Mouse (Mus musculus) CH12.LX (cell line): ENCODE measurements at regions not wholly inside any gene's neighbourhood (a gene's known extent, or its start where the extent isn't known, plus 50 kb on each side); places are given as distances from the start of the nearest gene placed in this dataset.
A peak's percentile ranks its signal among the peaks of the same experiment; 100 is the strongest.

Experiments used
- DNase-seq: peaks from one replicate; pipeline ENCODE4 v3.0.0-alpha.2; 2013; ENCODE audit errors: extremely low read depth
- H3K27ac ChIP-seq: 2 replicates; pipeline ENCODE4 v1.5.1; 2012; ENCODE audit warnings: low read depth, mild to moderate bottlenecking, control low read depth, moderate library complexity; ENCODE audit not compliant: insufficient read depth
- H3K27me3 ChIP-seq: replicated peaks from 2 replicates; pipeline ENCODE3; 2012; ENCODE audit warnings: inconsistent platforms
- H3K36me3 ChIP-seq, 2 experiments: replicated peaks in 1 of 2; 2 replicates each; pipeline versions ENCODE3 to v1.6.1; 2012; ENCODE audit warnings: inconsistent platforms in 1 of 2, low read length in 1 of 2, mild to moderate bottlenecking in 1 of 2, mixed read lengths in 1 of 2, moderate library complexity in 1 of 2; ENCODE audit not compliant: control insufficient read depth in 1 of 2, insufficient read depth in 1 of 2
- H3K4me1 ChIP-seq, 2 experiments: 2 replicates each; pipeline ENCODE4 v1.6.1; 2012; ENCODE audit warnings: inconsistent platforms in 1 of 2, moderate library complexity in 1 of 2; ENCODE audit not compliant: insufficient read depth in 2 of 2, control insufficient read depth in 1 of 2
- H3K4me2 ChIP-seq: 2 replicates; pipeline ENCODE4 v1.6.1; 2012; ENCODE audit warnings: low read depth, mild to moderate bottlenecking, control low read depth; ENCODE audit not compliant: poor library complexity, insufficient read depth, severe bottlenecking
- H3K4me3 ChIP-seq, 3 experiments: fragments of 150-350 bp in 1 of 3; sonication (generic) in 1 of 3; replicated peaks in 1 of 3; 2 replicates each; pipeline versions ENCODE3 to v1.5.1; 2011 to 2012; ENCODE audit warnings: low read depth in 2 of 3, low read length in 2 of 3, mild to moderate bottlenecking in 2 of 3, moderate library complexity in 2 of 3, control low read depth in 1 of 3, improper control_type of control experiment in 1 of 3, inconsistent platforms in 1 of 3, mixed read lengths in 1 of 3; ENCODE audit not compliant: poor library complexity in 1 of 3
- H3K79me2 ChIP-seq: replicated peaks from 2 replicates; pipeline ENCODE4 v1.6.1; 2012; ENCODE audit warnings: mild to moderate bottlenecking, moderate library complexity; ENCODE audit not compliant: control insufficient read depth, poor library complexity, insufficient read depth, severe bottlenecking; ENCODE audit errors: extremely low read depth
- H3K9ac ChIP-seq: 2 replicates; pipeline ENCODE4 v1.6.1; 2012; ENCODE audit warnings: low read depth, mild to moderate bottlenecking, control low read depth, moderate library complexity; ENCODE audit not compliant: insufficient read depth
- H3K9me3 ChIP-seq: replicated peaks from 2 replicates; pipeline ENCODE3; 2012; ENCODE audit warnings: low read length, inconsistent platforms, mixed read lengths
- CHD1 ChIP-seq: IDR thresholded peaks from 2 replicates; pipeline ENCODE4 v1.6.1; 2012; ENCODE audit warnings: low read depth, low read length, improper control_type of control experiment, inconsistent platforms
- CHD2 ChIP-seq: IDR thresholded peaks from 2 replicates; pipeline ENCODE4 v1.6.1; 2011; ENCODE audit warnings: low read length, improper control_type of control experiment
- CTCF ChIP-seq, 2 experiments: IDR thresholded peaks in 1 of 2; conservative IDR thresholded peaks in 1 of 2; 2 replicates each; pipeline ENCODE4 v1.5.1; 2011 to 2012; ENCODE audit warnings: low read depth in 2 of 2, low read length in 2 of 2, improper control_type of control experiment in 1 of 2, inconsistent platforms in 1 of 2, mild to moderate bottlenecking in 1 of 2, moderate library complexity in 1 of 2
- E2F4 ChIP-seq: IDR thresholded peaks from 2 replicates; pipeline ENCODE4 v1.6.1; 2011; ENCODE audit warnings: low read depth, low read length, improper control_type of control experiment; ENCODE audit not compliant: insufficient replicate concordance
- ELF1 ChIP-seq: IDR thresholded peaks from 2 replicates; pipeline ENCODE4 v1.6.1; 2014; ENCODE audit warnings: low read depth, mild to moderate bottlenecking, inconsistent platforms, low read length, improper control_type of control experiment
- EP300 ChIP-seq: IDR thresholded peaks from 2 replicates; pipeline ENCODE4 v1.6.1; 2011; ENCODE audit warnings: low read length, improper control_type of control experiment
- ETS1 ChIP-seq: conservative IDR thresholded peaks from 2 replicates; pipeline ENCODE4 v1.6.1; 2012; ENCODE audit warnings: low read depth, mild to moderate bottlenecking, inconsistent platforms, low read length, improper control_type of control experiment, moderate library complexity
- IRF4 ChIP-seq: IDR thresholded peaks from 2 replicates; pipeline ENCODE4 v1.6.1; 2014; ENCODE audit warnings: low read depth, mild to moderate bottlenecking, inconsistent platforms, low read length, improper control_type of control experiment
- JUN ChIP-seq: IDR thresholded peaks from 2 replicates; pipeline ENCODE4 v1.6.1; 2011; ENCODE audit warnings: low read depth, mild to moderate bottlenecking, low read length, improper control_type of control experiment, moderate library complexity; ENCODE audit not compliant: insufficient read depth
- KAT2A ChIP-seq: IDR thresholded peaks from 2 replicates; pipeline ENCODE4 v1.6.1; 2012; ENCODE audit warnings: low read length, improper control_type of control experiment, inconsistent platforms; ENCODE audit not compliant: insufficient replicate concordance
- MAFK ChIP-seq: IDR thresholded peaks from 2 replicates; pipeline ENCODE4 v1.6.1; 2011; ENCODE audit warnings: low read length, improper control_type of control experiment; ENCODE audit not compliant: insufficient replicate concordance
- MYC ChIP-seq: IDR thresholded peaks from 2 replicates; pipeline ENCODE4 v1.6.1; 2011; ENCODE audit warnings: low read depth, mild to moderate bottlenecking, improper control_type of control experiment, low read length
- NRF1 ChIP-seq: IDR thresholded peaks from 2 replicates; pipeline ENCODE4 v1.6.1; 2014; ENCODE audit warnings: low read depth, mild to moderate bottlenecking, inconsistent platforms, low read length, improper control_type of control experiment, moderate library complexity
- PAX5 ChIP-seq: IDR thresholded peaks from 2 replicates; pipeline ENCODE4 v1.6.1; 2012; ENCODE audit warnings: low read length, inconsistent platforms, mixed read lengths
- POLR2A ChIP-seq: IDR thresholded peaks from 2 replicates; pipeline ENCODE4 v1.6.1; 2011; ENCODE audit warnings: low read depth, mild to moderate bottlenecking, improper control_type of control experiment, low read length
- POLR2AphosphoS2 ChIP-seq: IDR thresholded peaks from 2 replicates; pipeline ENCODE4 v1.6.1; 2011; ENCODE audit warnings: low read depth, low read length, improper control_type of control experiment
- RAD21 ChIP-seq: IDR thresholded peaks from 2 replicates; pipeline ENCODE4 v1.6.1; 2011; ENCODE audit warnings: low read depth, mild to moderate bottlenecking, low read length, improper control_type of control experiment, moderate library complexity
- SIN3A ChIP-seq: IDR thresholded peaks from 2 replicates; pipeline ENCODE4 v1.6.1; 2012; ENCODE audit warnings: low read length, improper control_type of control experiment, inconsistent platforms
- SMC3 ChIP-seq: IDR thresholded peaks from 2 replicates; pipeline ENCODE4 v1.6.1; 2011; ENCODE audit warnings: low read depth, low read length, improper control_type of control experiment
- TBP ChIP-seq: conservative IDR thresholded peaks from 2 replicates; pipeline ENCODE4 v1.6.1; 2011; ENCODE audit warnings: low read depth, low read length, improper control_type of control experiment
- TCF12 ChIP-seq: IDR thresholded peaks from 2 replicates; pipeline ENCODE4 v1.6.1; 2014; ENCODE audit warnings: low read depth, mild to moderate bottlenecking, inconsistent platforms, low read length, improper control_type of control experiment
- UBTF ChIP-seq: IDR thresholded peaks from 2 replicates; pipeline ENCODE4 v1.6.1; 2012; ENCODE audit warnings: low read depth, mild to moderate bottlenecking, inconsistent platforms, low read length, improper control_type of control experiment, moderate library complexity
- ZC3H11A ChIP-seq: IDR thresholded peaks from 2 replicates; pipeline ENCODE4 v1.6.1; 2012; ENCODE audit warnings: low read depth, mild to moderate bottlenecking, inconsistent platforms, low read length, improper control_type of control experiment
- ZMIZ1 ChIP-seq: IDR thresholded peaks from 2 replicates; pipeline ENCODE4 v1.6.1; 2012; ENCODE audit warnings: low read depth, mild to moderate bottlenecking, inconsistent platforms, low read length, improper control_type of control experiment
- ZNF384 ChIP-seq: IDR thresholded peaks from 2 replicates; pipeline ENCODE4 v1.6.1; 2012; ENCODE audit warnings: low read depth, low read length, improper control_type of control experiment, inconsistent platforms
- dilution Hi-C: fragments of 300-500 bp; cut with MboI; formaldehyde crosslinking; loops from 2 replicates; pipeline ENCODE4 v1.14.3; 2020; ENCODE audit warnings: low sequenced_read_pairs; ENCODE audit not compliant: extremely low pct_unique_long_range_greater_than_20kb, extremely low pct_ligation_motif_present
- in situ Hi-C: fragments of 300-500 bp; cut with MboI; formaldehyde crosslinking; loops from 3 replicates; pipeline ENCODE4 v1.14.3; 2019; ENCODE audit warnings: low sequenced_read_pairs, low pct_ligation_motif_present, low pct_unique_long_range_greater_than_20kb, mixed read lengths

- no peaks in the 10 kb centered on the region for H3K79me2 ChIP-seq
- H3K4me2 ChIP-seq = no peak overlapping the region
- no peak for DNase-seq
- H3K9me3 ChIP-seq = no peaks in the 10 kb centered on the region
- no peak for TF ChIP-seq MAFK
- TF ChIP-seq, all 38 proteins: peak for 0
- H3K27me3 ChIP-seq = no peaks in the 10 kb centered on the region
- H3K9ac ChIP-seq = no peak overlapping the region
- H3K4me1 ChIP-seq = no peaks in the 10 kb centered on the region
- H3K4me3 ChIP-seq = no peak overlapping the region
- in situ Hi-C loops (no loop called here), dilution Hi-C loops (no loop called here)
- H3K27ac ChIP-seq = no peak overlapping the region
- H3K36me3 ChIP-seq = no peaks in the 10 kb centered on the region
Measured at GRCm38 (mm10) chr2:53276435-53276834, 84.9 kb downstream of the Arl6ip6 start.

DNA sequence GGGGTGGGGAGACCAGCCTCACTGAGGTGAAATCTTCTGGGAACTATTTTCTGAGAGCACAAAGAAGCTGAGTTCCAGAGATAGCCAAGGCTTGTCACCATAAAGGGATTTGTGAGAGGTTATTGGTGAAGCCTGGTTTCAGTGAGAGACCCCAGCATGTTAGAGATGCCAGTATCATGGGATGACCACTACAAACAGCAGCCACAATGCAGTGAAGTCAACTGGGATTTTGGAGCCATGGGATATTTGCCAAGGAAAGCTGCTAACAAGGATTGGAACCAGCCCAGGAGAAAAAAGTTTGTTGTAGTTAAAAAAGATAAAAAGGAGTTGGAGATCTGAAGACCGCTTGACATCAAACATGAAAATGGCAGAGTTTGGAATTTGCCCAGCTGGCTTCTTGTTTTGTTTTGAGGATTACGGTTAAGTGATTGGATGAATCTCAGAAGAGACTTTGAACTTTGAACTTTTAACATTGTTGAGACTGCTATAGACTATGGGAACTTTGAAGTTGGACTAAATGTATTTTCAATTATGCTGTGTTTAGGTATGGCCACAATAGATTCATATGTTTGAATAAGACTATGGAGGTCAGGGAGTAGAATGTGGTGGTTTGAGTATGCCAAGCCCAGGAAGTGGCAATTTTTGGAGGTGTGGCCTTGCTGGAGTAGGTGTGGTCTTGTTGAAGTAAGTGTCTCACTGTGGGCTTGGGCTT, 110.3 kb downstream of the Arl6ip6 start:
- H3K9me3 ChIP-seq = no peaks in the 10 kb centered on the region
- dilution Hi-C loops = no loop called here
- no peaks in the 10 kb centered on the region for H3K27me3 ChIP-seq
- in situ Hi-C loops = no loop called here
- H3K27ac ChIP-seq = no peak overlapping the region
- no peak for DNase-seq
- no peaks in the 10 kb centered on the region for H3K36me3 ChIP-seq
- H3K9ac ChIP-seq = no peak overlapping the region
- no peaks in the 10 kb centered on the region for H3K79me2 ChIP-seq
- H3K4me1 ChIP-seq = no peaks in the 10 kb centered on the region
- no peak overlapping the region for H3K4me3 ChIP-seq
- no peak overlapping the region for H3K4me2 ChIP-seq
- TF ChIP-seq POLR2A (no peak), CTCF (conservative IDR thresholded peaks at IDR 0.05 in 1 of 2, IDR thresholded peaks at IDR 0.05 in 1 of 2; ENCODE audit: low read depth in 2 of 2, low read length in 2 of 2) (no peak), IRF4 (no peak), CHD2 (no peak), MYC (no peak), E2F4 (no peak), ZNF384 (no peak), SMC3 (no peak), KAT2A (no peak)

DNA sequence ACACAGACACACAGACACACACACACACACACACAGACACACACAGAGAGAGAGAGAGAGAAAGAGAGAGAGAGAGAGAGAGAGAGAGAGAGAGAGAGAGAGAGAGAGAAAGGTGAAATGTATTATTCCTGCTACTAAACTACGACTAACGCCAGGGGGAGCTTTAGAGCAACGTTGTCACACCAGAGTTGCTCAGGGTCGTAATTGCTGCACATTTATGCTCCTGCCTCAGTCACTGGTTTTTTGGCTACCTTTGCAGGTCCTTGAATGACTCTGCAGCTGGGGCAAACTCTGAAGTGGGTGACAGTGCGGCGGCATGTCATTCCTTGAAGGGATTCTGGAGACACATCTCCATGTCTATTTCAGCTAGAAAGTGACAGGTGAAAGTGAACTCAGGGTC, 139.2 kb downstream of the Arl6ip6 start:
- H3K4me2 ChIP-seq = no peak overlapping the region
- H3K27me3 ChIP-seq = no peaks in the 10 kb centered on the region
- no peaks in the 10 kb centered on the region; a peak in 1 of 4 replicates for H3K4me1 ChIP-seq
- no peaks in the 10 kb centered on the region for H3K36me3 ChIP-seq
- peak; percentile 41 for DNase-seq
- in situ Hi-C loops = loop anchor here (25.0 kb wide), 1 partner anchor 782 kb away; no protein-coding TSS in a partner anchor
- H3K79me2 ChIP-seq = no peaks in the 10 kb centered on the region
- no peak overlapping the region for H3K9ac ChIP-seq
- H3K27ac ChIP-seq = no peak overlapping the region
- H3K4me3 ChIP-seq = no peak overlapping the region
- no peaks in the 10 kb centered on the region for H3K9me3 ChIP-seq
- dilution Hi-C loops = no loop called here
- no peak for TF ChIP-seq TCF12
- TF ChIP-seq JUN = no peak
- no peak for TF ChIP-seq EP300
- TF ChIP-seq MYC = no peak
- TF ChIP-seq CTCF (conservative IDR thresholded peaks at IDR 0.05 in 1 of 2, IDR thresholded peaks at IDR 0.05 in 1 of 2; ENCODE audit: low read depth in 2 of 2, low read length in 2 of 2) = peak; percentile 26 to 54; a peak in 3 of 4 replicates
- no peak for TF ChIP-seq UBTF
- no peak for TF ChIP-seq POLR2A
- TF ChIP-seq ELF1 = no peak
- TF ChIP-seq ZC3H11A = no peak
- no peak for TF ChIP-seq IRF4
- TF ChIP-seq POLR2AphosphoS2 = no peak
- no peak for TF ChIP-seq NRF1
- no peak for TF ChIP-seq CHD1
- peak; percentile 50 for TF ChIP-seq SMC3
- no peak for TF ChIP-seq PAX5
- TF ChIP-seq TBP = no peak
- TF ChIP-seq SIN3A = no peak
- no peak for TF ChIP-seq KAT2A
- no peak for TF ChIP-seq ETS1
- no peak for TF ChIP-seq ZMIZ1
- TF ChIP-seq RAD21 = peak; percentile 45
